Mouse (Mus musculus) hindbrain, embryonic 11.5 days (tissue): ENCODE measurements around the gene Lrrc56. TPM values are rescaled to one million over a fixed set of nuclear protein-coding genes. Genes with fewer than 3 reads are reported as not detected.
A peak's percentile ranks its signal among the peaks of the same experiment; 100 is the strongest.

ENCODE experiments used
- microRNA counts: library from miRNA; unstranded; fragments of <30 nt; microRNA quantifications from one replicate; lab custom pipeline; 2015
- polyA plus RNA-seq: library from polyadenylated mRNA; unstranded; fragments of >200 nt; fragmentation: Nextera tagmentation; extraction: Ambion mirVana; gene quantifications from 2 replicates; pipeline ENCODE4 v1.2.1, GENCODE M21; 2014

Lrrc56 gene
- polyA plus RNA-seq, 1 experiment from 2014 or later = 7.8 TPM

MicroRNAs encoded within 50 kb of the gene (microRNA counts, 519-probe panel; counts per million panel counts)
- 4,696 counts per million, percentile 56 among the panel's probes with 10 or more counts for microRNA mmu-miR-210 (lab: Ali Mortazavi, UCI)

Other genes with a start within 250 kb of the Lrrc56 start
- gene Ifitm5, start 243.9 kb upstream of the Lrrc56 start, polyA plus RNA-seq = 0.27 and 0.54 TPM in 2 replicates
- gene Gm45717, start 238.2 kb upstream of the Lrrc56 start, polyA plus RNA-seq = not detected in 2 replicates
- gene Ifitm2, start 238.2 kb upstream of the Lrrc56 start, polyA plus RNA-seq = 290 and 308 TPM in 2 replicates
- 6.9 and 7.8 TPM in 2 replicates for gene Ifitm1, start 226.9 kb upstream of the Lrrc56 start, polyA plus RNA-seq
- gene Ifitm3, start 183.4 kb upstream of the Lrrc56 start, polyA plus RNA-seq = 18.6 and 20.6 TPM in 2 replicates
- gene Ifitm6, start 176.2 kb upstream of the Lrrc56 start, polyA plus RNA-seq = 0.24 TPM in 1 of 2 replicates, not detected in the other
- gene Gm17387, start 165.0 kb upstream of the Lrrc56 start, polyA plus RNA-seq = not detected in 2 replicates
- 15.1 and 18.1 TPM in 2 replicates for gene B4galnt4, start 133.1 kb upstream of the Lrrc56 start, polyA plus RNA-seq
- 2.0 and 2.6 TPM in 2 replicates for gene Pkp3, start 115.9 kb upstream of the Lrrc56 start, polyA plus RNA-seq
- 1.0 and 2.1 TPM in 2 replicates for gene Sigirr, start 93.6 kb upstream of the Lrrc56 start, polyA plus RNA-seq
- 0.48 and 0.70 TPM in 2 replicates for gene Ano9, start 76.4 kb upstream of the Lrrc56 start, polyA plus RNA-seq
- gene Ptdss2, start 71.8 kb upstream of the Lrrc56 start, polyA plus RNA-seq = 65.2 and 73.5 TPM in 2 replicates
- gene Rnh1, start 21.3 kb upstream of the Lrrc56 start, polyA plus RNA-seq = 59.6 and 64.4 TPM in 2 replicates
- 98.0 and 99.6 TPM in 2 replicates for gene Hras, start 152 bp upstream of the Lrrc56 start, polyA plus RNA-seq
- gene Lmntd2, start 19.9 kb downstream of the Lrrc56 start, polyA plus RNA-seq = 2.3 and 3.3 TPM in 2 replicates
- gene Rassf7, start 21.7 kb downstream of the Lrrc56 start, polyA plus RNA-seq = 36.4 and 37.8 TPM in 2 replicates
- 67.1 and 78.6 TPM in 2 replicates for gene Phrf1, start 34.6 kb downstream of the Lrrc56 start, polyA plus RNA-seq
- gene Irf7, start 72.3 kb downstream of the Lrrc56 start, polyA plus RNA-seq = 0.77 and 1.1 TPM in 2 replicates
- not detected in 2 replicates for gene Cdhr5, start 82.6 kb downstream of the Lrrc56 start, polyA plus RNA-seq
- gene Sct, start 85.0 kb downstream of the Lrrc56 start, polyA plus RNA-seq = 4.8 and 5.1 TPM in 2 replicates
- 0.25 and 0.33 TPM in 2 replicates for gene Drd4, start 97.8 kb downstream of the Lrrc56 start, polyA plus RNA-seq
- gene Deaf1, start 133.5 kb downstream of the Lrrc56 start, polyA plus RNA-seq = 70.0 and 75.9 TPM in 2 replicates
- gene Tmem80, start 133.6 kb downstream of the Lrrc56 start, polyA plus RNA-seq = 29.7 and 31.9 TPM in 2 replicates
- gene Eps8l2, start 144.7 kb downstream of the Lrrc56 start, polyA plus RNA-seq = 2.1 and 2.6 TPM in 2 replicates
- gene Taldo1, start 198.0 kb downstream of the Lrrc56 start, polyA plus RNA-seq = 389 and 395 TPM in 2 replicates
- 43.3 and 48.1 TPM in 2 replicates for gene Gatd1, start 220.0 kb downstream of the Lrrc56 start, polyA plus RNA-seq
- gene Cend1, start 235.3 kb downstream of the Lrrc56 start, polyA plus RNA-seq = 6.8 and 7.2 TPM in 2 replicates
- 33.9 and 36.6 TPM in 2 replicates for gene Slc25a22, start 243.7 kb downstream of the Lrrc56 start, polyA plus RNA-seq
- gene Pidd1, start 249.9 kb downstream of the Lrrc56 start, polyA plus RNA-seq = 8.3 and 8.6 TPM in 2 replicates